Mouse (Mus musculus): ENCODE measurements around the gene Fitm2. TPM values are rescaled to one million over a fixed set of nuclear protein-coding genes. Genes with fewer than 3 reads are reported as not detected.

The Fitm2 gene
- 8.1 and 11.1 TPM in 2 replicates for polyA plus RNA-seq (2012; rRNA removed; ENCODE audit: low replicate concordance)

GRCm38 (mm10) chr2:163472466-163472851 is at the start of gene Fitm2:
Gene Fitm2 (minus strand): TSS chr2:163472629.

GRCm38 (mm10) chr2:163506300-163507004 is 34.0 kb upstream of the Fitm2 start, which contains the start of gene Hnf4a:
Gene Hnf4a (plus strand): TSS chr2:163506808.

GRCm38 (mm10) chr2:163492018-163492417 is 19.6 kb upstream of the Fitm2 start, which contains the start of gene R3hdml:
Gene R3hdml (plus strand): TSS chr2:163492318.

GRCm38 (mm10) chr2:163438246-163438618 is 34.2 kb downstream of the Fitm2 start, which contains the start of gene Gdap1l1:
Gene Gdap1l1 (plus strand): TSS chr2:163438476.

GRCm38 (mm10) chr2:163424597-163424996 is 47.8 kb downstream of the Fitm2 start, which contains the start of gene Oser1:
Gene Oser1 (minus strand): TSS chr2:163424697.

Other genes starting within 250 kb of the Fitm2 start
- 26.8 and 33.8 TPM in 2 replicates for gene Jph2, start 74.6 kb downstream of the Fitm2 start, polyA plus RNA-seq (2012; rRNA removed; ENCODE audit: low replicate concordance)
- gene Oser1, start 47.9 kb downstream of the Fitm2 start, polyA plus RNA-seq (2012; rRNA removed; ENCODE audit: low replicate concordance) = 2.6 and 3.0 TPM in 2 replicates
- gene Gdap1l1, start 34.2 kb downstream of the Fitm2 start, polyA plus RNA-seq (2012; rRNA removed; ENCODE audit: low replicate concordance) = 1.7 and 2.2 TPM in 2 replicates
- gene R3hdml, start 19.7 kb upstream of the Fitm2 start, polyA plus RNA-seq (2012; rRNA removed; ENCODE audit: low replicate concordance) = 0.54 and 0.83 TPM in 2 replicates
- gene Hnf4a, start 34.2 kb upstream of the Fitm2 start, polyA plus RNA-seq (2012; rRNA removed; ENCODE audit: low replicate concordance) = 204 and 271 TPM in 2 replicates
- gene Ttpal, start 129.7 kb upstream of the Fitm2 start, polyA plus RNA-seq (2012; rRNA removed; ENCODE audit: low replicate concordance) = 7.8 and 11.6 TPM in 2 replicates
- gene Serinc3, start 172.5 kb upstream of the Fitm2 start, polyA plus RNA-seq (2012; rRNA removed; ENCODE audit: low replicate concordance) = 138 and 157 TPM in 2 replicates
- gene Pkig, start 185.8 kb upstream of the Fitm2 start, polyA plus RNA-seq (2012; rRNA removed; ENCODE audit: low replicate concordance) = 174 and 225 TPM in 2 replicates